Mouse (Mus musculus): ENCODE measurements at regions not wholly inside any gene's neighbourhood (a gene's known extent, or its start where the extent isn't known, plus 50 kb on each side); places are given as distances from the start of the nearest gene placed in this dataset.

DNA sequence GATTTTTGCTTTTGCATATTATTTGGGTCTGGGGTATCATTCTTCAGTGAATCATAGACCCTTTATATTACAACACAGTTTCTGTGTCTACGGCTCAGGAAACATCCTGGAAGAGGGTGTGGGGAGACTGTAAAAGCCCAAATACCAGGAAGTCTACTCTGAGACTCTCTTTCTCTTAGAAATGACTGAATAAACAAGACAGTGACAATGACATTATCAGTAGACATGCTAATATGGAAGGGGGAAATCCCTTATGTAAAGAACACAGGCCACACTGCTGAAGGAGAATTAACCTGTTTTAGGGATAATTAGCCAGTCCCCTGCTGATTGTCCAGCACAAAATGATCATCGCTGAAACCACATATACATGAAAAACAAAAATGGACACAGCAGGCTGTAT is 88.5 kb upstream of the Rgs1 start:
- no peaks in the 10 kb centered on the region for H3K9me3 ChIP-seq (ENCODE audit: control insufficient read depth, low read length)
- no peak overlapping the region for H3K9ac ChIP-seq (ENCODE audit: low read depth, low read length)
- no peaks in the 10 kb centered on the region for H3K4me1 ChIP-seq (ENCODE audit: control insufficient read depth, insufficient read depth, low read length)
- DNase-seq (ENCODE audit: low spot score) (no peak), ATAC-seq (ENCODE audit: low read depth) (no peak)
- H3K36me3 ChIP-seq (ENCODE audit: control insufficient read depth, insufficient read depth, low read length): no peaks in the 10 kb centered on the region
- WGBS: 86% methylated on average over 2 of the region's 2 CpGs
- no peak overlapping the region for H3K27ac ChIP-seq (replicated peaks; ENCODE audit: low read depth, low read length)
- H3K27me3 ChIP-seq (replicated peaks; ENCODE audit: control insufficient read depth, insufficient read depth, low read length): no peaks in the 10 kb centered on the region
- no peak overlapping the region for H3K4me2 ChIP-seq (ENCODE audit: low read depth, low read length)
- H3K4me3 ChIP-seq (ENCODE audit: low read depth, low read length): no peak overlapping the region

DNA sequence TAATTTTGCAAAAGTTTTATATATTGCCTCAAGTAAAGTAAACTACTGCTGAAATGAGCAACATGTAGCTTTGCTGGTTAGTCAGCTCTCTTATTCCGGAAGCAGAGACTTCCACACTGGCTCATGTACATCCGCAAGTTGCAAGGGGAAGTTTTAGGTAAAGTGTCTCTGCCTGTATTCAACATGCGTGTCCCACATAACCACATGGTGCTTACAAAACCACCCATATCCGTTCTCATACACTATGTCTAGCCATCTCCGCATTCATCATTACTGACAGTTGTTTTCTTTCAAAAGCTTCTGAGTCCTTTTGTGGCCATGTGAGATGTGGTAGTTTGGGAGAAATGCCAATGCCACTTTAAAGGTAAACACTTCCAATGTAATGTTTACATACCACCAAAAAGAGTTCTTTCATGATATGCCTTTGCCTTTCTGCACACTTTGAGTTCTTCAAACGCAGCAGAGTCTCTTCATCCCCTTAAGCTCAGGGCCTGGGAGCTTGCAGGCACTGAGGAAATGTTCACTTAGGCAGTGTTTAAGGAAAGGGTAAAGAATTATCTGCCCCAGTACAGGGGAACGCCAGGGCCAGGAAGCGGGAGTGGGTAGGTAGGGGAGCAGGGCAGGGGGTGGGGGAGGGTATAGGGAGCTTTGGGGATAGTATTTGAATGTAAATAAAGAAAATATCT is 81.5 kb upstream of the Rgs1 start:
- no peak overlapping the region for H3K9ac ChIP-seq (ENCODE audit: low read depth, low read length)
- H3K4me3 ChIP-seq (ENCODE audit: low read depth, low read length): no peak overlapping the region
- DNase-seq (ENCODE audit: low spot score): peak; percentile 14
- ATAC-seq (ENCODE audit: low read depth): no peak
- H3K27ac ChIP-seq (replicated peaks; ENCODE audit: low read depth, low read length): no peak overlapping the region
- H3K36me3 ChIP-seq (ENCODE audit: control insufficient read depth, insufficient read depth, low read length): no peaks in the 10 kb centered on the region
- no peaks in the 10 kb centered on the region for H3K4me1 ChIP-seq (ENCODE audit: control insufficient read depth, insufficient read depth, low read length)
- no peak overlapping the region for H3K4me2 ChIP-seq (ENCODE audit: low read depth, low read length)
- no peaks in the 10 kb centered on the region for H3K27me3 ChIP-seq (replicated peaks; ENCODE audit: control insufficient read depth, insufficient read depth, low read length)
- 64% methylated on average over 8 of the region's 8 CpGs for WGBS
- H3K9me3 ChIP-seq (ENCODE audit: control insufficient read depth, low read length): no peaks in the 10 kb centered on the region

GRCm38 (mm10) chr1:144319406-144319805 is 70.4 kb upstream of the Rgs1 start:
- 85% methylated on average over 6 of the region's 6 CpGs for WGBS
- Histone ChIP-seq H3K9me3 (ENCODE audit: control insufficient read depth, low read length) (no peaks in the 10 kb centered on the region), H3K4me3 (ENCODE audit: low read depth, low read length) (no peak overlapping the region), H3K36me3 (ENCODE audit: control insufficient read depth, insufficient read depth, low read length) (no peaks in the 10 kb centered on the region), H3K9ac (ENCODE audit: low read depth, low read length) (no peak overlapping the region), H3K27me3 (replicated peaks; ENCODE audit: control insufficient read depth, insufficient read depth, low read length) (no peaks in the 10 kb centered on the region), H3K4me1 (ENCODE audit: control insufficient read depth, insufficient read depth, low read length) (no peaks in the 10 kb centered on the region), H3K4me2 (ENCODE audit: low read depth, low read length) (no peak overlapping the region), H3K27ac (replicated peaks; ENCODE audit: low read depth, low read length) (no peak overlapping the region)
- ATAC-seq (ENCODE audit: low read depth): no peak
- no peak for DNase-seq (ENCODE audit: low spot score)

DNA sequence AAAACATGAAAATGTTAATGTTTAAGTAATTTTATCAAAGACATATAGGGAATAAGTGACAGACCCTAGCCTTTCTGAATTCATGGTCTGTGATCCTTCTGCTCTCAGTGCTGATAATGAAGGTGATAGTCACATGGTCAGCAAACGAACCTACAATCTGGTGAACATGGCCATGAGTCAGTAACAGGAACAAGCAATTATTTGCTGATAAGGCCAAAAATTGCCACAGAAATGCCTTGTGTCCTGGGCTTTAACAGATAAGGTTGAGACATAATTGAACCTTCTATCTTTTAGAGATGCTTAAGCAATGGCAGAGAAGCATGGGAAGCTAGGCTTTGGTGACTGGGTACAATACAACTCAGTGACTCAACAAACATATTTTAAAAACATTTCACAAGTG is 69.2 kb upstream of the Rgs1 start:
- H3K27me3 ChIP-seq (replicated peaks; ENCODE audit: control insufficient read depth, insufficient read depth, low read length): no peaks in the 10 kb centered on the region
- H3K4me1 ChIP-seq (ENCODE audit: control insufficient read depth, insufficient read depth, low read length): no peaks in the 10 kb centered on the region
- no peak overlapping the region for H3K4me2 ChIP-seq (ENCODE audit: low read depth, low read length)
- ATAC-seq (ENCODE audit: low read depth) (no peak), DNase-seq (ENCODE audit: low spot score) (no peak)
- H3K4me3 ChIP-seq (ENCODE audit: low read depth, low read length): no peak overlapping the region
- no peaks in the 10 kb centered on the region for H3K9me3 ChIP-seq (ENCODE audit: control insufficient read depth, low read length)
- H3K9ac ChIP-seq (ENCODE audit: low read depth, low read length): no peak overlapping the region
- WGBS: 71% methylated on average over 1 of the region's 1 CpGs
- no peaks in the 10 kb centered on the region for H3K36me3 ChIP-seq (ENCODE audit: control insufficient read depth, insufficient read depth, low read length)
- no peak overlapping the region for H3K27ac ChIP-seq (replicated peaks; ENCODE audit: low read depth, low read length)

DNA sequence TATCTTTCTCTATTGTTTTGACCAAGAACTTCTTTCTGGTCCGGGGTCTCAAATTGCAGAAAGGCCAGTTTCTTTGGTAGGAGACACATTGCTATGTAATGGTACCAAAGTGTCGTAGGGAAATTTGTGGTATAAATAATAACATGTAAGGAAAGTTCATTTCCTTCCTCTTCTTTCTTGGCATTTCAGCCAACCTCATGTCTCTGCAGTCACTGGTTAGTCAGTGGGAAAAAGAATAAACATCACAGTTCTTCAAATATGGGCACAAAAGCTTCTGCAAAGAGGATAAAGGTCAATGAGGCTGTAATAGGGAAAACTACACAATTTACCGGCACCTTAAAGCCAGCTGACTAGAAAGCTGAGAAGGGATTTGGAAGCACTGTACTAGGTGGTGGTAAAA is 68.5 kb upstream of the Rgs1 start:
- H3K9me3 ChIP-seq (ENCODE audit: control insufficient read depth, low read length): no peaks in the 10 kb centered on the region
- 85% methylated on average over 3 of the region's 3 CpGs for WGBS
- no peak for ATAC-seq (ENCODE audit: low read depth)
- DNase-seq (ENCODE audit: low spot score): no peak
- H3K9ac ChIP-seq (ENCODE audit: low read depth, low read length): no peak overlapping the region
- no peak overlapping the region for H3K4me2 ChIP-seq (ENCODE audit: low read depth, low read length)
- H3K4me1 ChIP-seq (ENCODE audit: control insufficient read depth, insufficient read depth, low read length): no peaks in the 10 kb centered on the region
- no peak overlapping the region for H3K27ac ChIP-seq (replicated peaks; ENCODE audit: low read depth, low read length)
- no peaks in the 10 kb centered on the region for H3K36me3 ChIP-seq (ENCODE audit: control insufficient read depth, insufficient read depth, low read length)
- no peak overlapping the region for H3K4me3 ChIP-seq (ENCODE audit: low read depth, low read length)
- H3K27me3 ChIP-seq (replicated peaks; ENCODE audit: control insufficient read depth, insufficient read depth, low read length): no peaks in the 10 kb centered on the region

GRCm38 (mm10) chr1:144316251-144316650 is 67.2 kb upstream of the Rgs1 start:
- no peaks in the 10 kb centered on the region for H3K4me1 ChIP-seq (ENCODE audit: control insufficient read depth, insufficient read depth, low read length)
- no peak overlapping the region for H3K9ac ChIP-seq (ENCODE audit: low read depth, low read length)
- no peak overlapping the region for H3K27ac ChIP-seq (replicated peaks; ENCODE audit: low read depth, low read length)
- H3K9me3 ChIP-seq (ENCODE audit: control insufficient read depth, low read length): no peaks in the 10 kb centered on the region
- ATAC-seq (ENCODE audit: low read depth) (no peak), DNase-seq (ENCODE audit: low spot score) (no peak)
- no peak overlapping the region for H3K4me3 ChIP-seq (ENCODE audit: low read depth, low read length)
- H3K36me3 ChIP-seq (ENCODE audit: control insufficient read depth, insufficient read depth, low read length): no peaks in the 10 kb centered on the region
- WGBS: 81% methylated on average over 2 of the region's 2 CpGs
- no peaks in the 10 kb centered on the region for H3K27me3 ChIP-seq (replicated peaks; ENCODE audit: control insufficient read depth, insufficient read depth, low read length)
- H3K4me2 ChIP-seq (ENCODE audit: low read depth, low read length): no peak overlapping the region

DNA sequence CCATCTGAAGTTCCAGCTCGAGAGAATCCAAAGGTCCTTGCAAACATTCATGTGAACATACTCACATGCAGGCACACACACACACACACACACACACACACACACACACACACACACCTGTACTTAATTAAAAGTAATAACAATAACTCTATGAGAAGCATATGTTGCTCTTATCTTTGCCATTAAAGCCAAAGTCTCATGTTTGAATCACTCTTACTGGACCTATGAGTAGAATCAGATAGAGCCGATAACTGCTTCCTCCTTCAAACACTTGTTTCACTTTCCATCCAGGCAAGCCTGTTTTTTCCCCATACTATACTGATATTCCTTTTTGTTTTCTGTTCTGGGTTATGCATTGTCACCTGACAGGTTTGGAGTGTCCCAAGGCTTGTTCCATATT is 65.3 kb upstream of the Rgs1 start:
- DNase-seq (ENCODE audit: low spot score) (no peak), ATAC-seq (ENCODE audit: low read depth) (no peak)
- H3K27ac ChIP-seq (replicated peaks; ENCODE audit: low read depth, low read length): no peak overlapping the region
- H3K4me1 ChIP-seq (ENCODE audit: control insufficient read depth, insufficient read depth, low read length): no peaks in the 10 kb centered on the region
- H3K27me3 ChIP-seq (replicated peaks; ENCODE audit: control insufficient read depth, insufficient read depth, low read length): no peaks in the 10 kb centered on the region
- no peaks in the 10 kb centered on the region for H3K9me3 ChIP-seq (ENCODE audit: control insufficient read depth, low read length)
- no peak overlapping the region for H3K4me3 ChIP-seq (ENCODE audit: low read depth, low read length)
- no peak overlapping the region for H3K9ac ChIP-seq (ENCODE audit: low read depth, low read length)
- H3K4me2 ChIP-seq (ENCODE audit: low read depth, low read length): no peak overlapping the region
- 71% methylated on average over 2 of the region's 2 CpGs for WGBS
- H3K36me3 ChIP-seq (ENCODE audit: control insufficient read depth, insufficient read depth, low read length): no peaks in the 10 kb centered on the region

DNA sequence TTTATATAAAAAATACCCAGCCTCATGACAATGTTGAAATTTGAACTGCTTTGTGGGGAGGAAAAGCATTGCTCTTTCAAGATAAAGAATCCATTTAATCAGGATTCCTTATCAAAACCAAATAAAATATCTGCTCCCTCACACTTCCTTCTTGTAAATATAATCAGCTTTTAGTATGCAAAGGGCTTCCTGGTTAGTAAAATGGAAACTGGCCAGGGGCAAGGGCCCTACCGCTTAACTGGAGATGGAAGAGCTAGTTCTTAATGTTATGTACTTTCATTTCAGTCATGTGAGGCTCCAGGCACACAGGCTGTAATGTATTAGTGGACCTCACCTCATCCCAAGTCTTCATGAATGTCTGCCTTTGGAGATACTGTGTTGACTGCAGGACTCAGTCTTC is 64.3 kb upstream of the Rgs1 start:
- Histone ChIP-seq H3K4me1 (ENCODE audit: control insufficient read depth, insufficient read depth, low read length) (no peaks in the 10 kb centered on the region), H3K27me3 (replicated peaks; ENCODE audit: control insufficient read depth, insufficient read depth, low read length) (no peaks in the 10 kb centered on the region), H3K27ac (replicated peaks; ENCODE audit: low read depth, low read length) (no peak overlapping the region), H3K4me2 (ENCODE audit: low read depth, low read length) (no peak overlapping the region), H3K9ac (ENCODE audit: low read depth, low read length) (no peak overlapping the region), H3K36me3 (ENCODE audit: control insufficient read depth, insufficient read depth, low read length) (no peaks in the 10 kb centered on the region), H3K9me3 (ENCODE audit: control insufficient read depth, low read length) (no peaks in the 10 kb centered on the region), H3K4me3 (ENCODE audit: low read depth, low read length) (no peak overlapping the region)
- DNase-seq (ENCODE audit: low spot score) (no peak), ATAC-seq (ENCODE audit: low read depth) (no peak)
- 86% methylated on average over 1 of the region's 1 CpGs for WGBS

DNA sequence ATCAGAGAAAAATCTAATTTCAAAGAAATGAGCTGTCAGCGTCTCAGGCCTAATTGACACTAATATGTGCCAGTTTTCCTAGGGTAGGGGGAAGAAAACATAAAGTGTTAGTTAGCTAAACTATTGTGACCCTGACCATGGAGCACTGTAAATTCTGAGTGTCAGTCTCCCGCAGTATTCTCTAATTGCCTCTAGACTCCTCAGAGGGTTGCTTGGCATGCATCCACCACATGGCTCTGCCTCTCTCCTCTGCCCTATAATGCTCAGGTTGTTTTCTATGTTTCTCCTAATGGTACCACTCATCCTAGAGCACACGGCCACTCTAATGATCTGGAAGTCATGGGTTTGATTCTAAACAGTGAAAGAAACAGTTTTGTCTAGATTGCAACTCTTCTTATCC is 60.9 kb upstream of the Rgs1 start:
- 58% methylated on average over 3 of the region's 3 CpGs for WGBS
- Histone ChIP-seq H3K36me3 (ENCODE audit: control insufficient read depth, insufficient read depth, low read length) (no peaks in the 10 kb centered on the region), H3K27ac (replicated peaks; ENCODE audit: low read depth, low read length) (no peak overlapping the region), H3K27me3 (replicated peaks; ENCODE audit: control insufficient read depth, insufficient read depth, low read length) (no peaks in the 10 kb centered on the region), H3K4me3 (ENCODE audit: low read depth, low read length) (no peak overlapping the region), H3K4me2 (ENCODE audit: low read depth, low read length) (no peak overlapping the region), H3K4me1 (ENCODE audit: control insufficient read depth, insufficient read depth, low read length) (no peaks in the 10 kb centered on the region), H3K9ac (ENCODE audit: low read depth, low read length) (no peak overlapping the region), H3K9me3 (ENCODE audit: control insufficient read depth, low read length) (no peaks in the 10 kb centered on the region)
- DNase-seq (ENCODE audit: low spot score) (no peak), ATAC-seq (ENCODE audit: low read depth) (no peak)
